Mouse (Mus musculus) hindbrain, postnatal 0 days (tissue): ENCODE measurements at regions not wholly inside any gene's neighbourhood (a gene's known extent, or its start where the extent isn't known, plus 50 kb on each side); places are given as distances from the start of the nearest gene placed in this dataset.

ENCODE experiments used
- ATAC-seq: fragments of 200-750 bp; cut with Nextera tagmentation; 2 replicates; pipeline ENCODE4 v1.8.0; 2017; ENCODE audit warnings: mild to moderate bottlenecking, moderate TSS enrichment, moderate library complexity
- DNase-seq: peaks from one replicate; pipeline ENCODE4 v3.0.0-alpha.2; 2015; ENCODE audit warnings: low spot score
- H3K27ac ChIP-seq: fragments of 300-500 bp; sonication (generic); 2 replicates; pipeline ENCODE4 v1.5.1; 2014; ENCODE audit warnings: mild to moderate bottlenecking
- H3K27me3 ChIP-seq: fragments of 300-500 bp; sonication (generic); 2 replicates; pipeline ENCODE4 v1.6.1; 2014; ENCODE audit warnings: low read length, mixed read lengths; ENCODE audit not compliant: insufficient read depth
- H3K36me3 ChIP-seq: fragments of 300-500 bp; sonication (generic); 2 replicates; pipeline ENCODE4 v1.6.1; 2014; ENCODE audit warnings: low read length, mixed read lengths; ENCODE audit not compliant: insufficient read depth
- H3K4me1 ChIP-seq: fragments of 300-500 bp; sonication (generic); 2 replicates; pipeline ENCODE4 v1.6.1; 2014; ENCODE audit warnings: antibody characterized with exemption, low read length, mixed read lengths; ENCODE audit not compliant: insufficient read depth
- H3K4me2 ChIP-seq: fragments of 300-500 bp; sonication (generic); 2 replicates; pipeline ENCODE4 v1.6.1; 2014; ENCODE audit warnings: low read depth, mild to moderate bottlenecking, low read length, moderate library complexity, mixed read lengths
- H3K4me3 ChIP-seq: fragments of 300-500 bp; sonication (generic); 2 replicates; pipeline ENCODE4 v1.5.1; 2014; ENCODE audit warnings: low read length
- H3K9ac ChIP-seq: fragments of 300-500 bp; sonication (generic); replicated peaks from 2 replicates; pipeline ENCODE4 v1.6.1; 2014; ENCODE audit warnings: mild to moderate bottlenecking, low read length, moderate library complexity, mixed read lengths
- H3K9me3 ChIP-seq: fragments of 300-500 bp; sonication (generic); 2 replicates; pipeline ENCODE4 v1.6.1; 2016; ENCODE audit warnings: low read length, mixed read lengths
- CTCF ChIP-seq: IDR thresholded peaks from 2 replicates; pipeline ENCODE4 v1.5.1; 2016; ENCODE audit warnings: antibody characterized with exemption, control low read depth, low read depth
- WGBS: fragments of 180-500 bp; shearing (Covaris S2); extraction: QIAGEN DNeasy Blood & Tissue Kit; methylation state at CpG from one replicate; pipeline ENCODE4 v1.1.7; 2014; 5-methylcytosine and 5-hydroxymethylcytosine counted together

GRCm38 (mm10) chr15:62477779-62478178 lies 1367.2 kb downstream of the Gsdmc2 start:
- 83% methylated on average over 2 of the region's 2 CpGs for WGBS
- no peak overlapping the region for H3K4me3 ChIP-seq
- ATAC-seq, result no peak

GRCm38 (mm10) chr15:62476452-62476851 lies 1368.5 kb downstream of the Gsdmc2 start:
- DNase-seq, result no peak
- no peak for ATAC-seq
- TF ChIP-seq CTCF, result no peak
- no peaks in the 10 kb centered on the region for H3K27me3 ChIP-seq
- H3K36me3 ChIP-seq, result no peaks in the 10 kb centered on the region
- no peak overlapping the region for H3K4me3 ChIP-seq
- H3K27ac ChIP-seq, result no peak overlapping the region
- no peak overlapping the region for H3K9ac ChIP-seq
- no peaks in the 10 kb centered on the region for H3K9me3 ChIP-seq
- no peaks in the 10 kb centered on the region for H3K4me1 ChIP-seq
- WGBS, result 76% methylated on average over 4 of the region's 4 CpGs
- H3K4me2 ChIP-seq, result no peak overlapping the region

More at GRCm38 (mm10) chr15:62477779-62478178, 1367.2 kb downstream of the Gsdmc2 start:
- Histone ChIP-seq H3K36me3 (no peaks in the 10 kb centered on the region), H3K9me3 (no peaks in the 10 kb centered on the region), H3K4me1 (no peaks in the 10 kb centered on the region), H3K27ac (no peak overlapping the region), H3K27me3 (no peaks in the 10 kb centered on the region), H3K4me2 (no peak overlapping the region), H3K9ac (no peak overlapping the region)
- DNase-seq, result no peak
- no peak for TF ChIP-seq CTCF

GRCm38 (mm10) chr15:62470683-62471331 lies 1374.2 kb downstream of the Gsdmc2 start:
- ATAC-seq (0 out of 2 replicates have a peak, but pooled peaks have one; percentile 40), DNase-seq (no peak)
- no peak overlapping the region for H3K9ac ChIP-seq
- no peaks in the 10 kb centered on the region for H3K9me3 ChIP-seq
- H3K4me2 ChIP-seq, result no peak overlapping the region
- no peaks in the 10 kb centered on the region for H3K27me3 ChIP-seq
- TF ChIP-seq CTCF, result no peak
- H3K27ac ChIP-seq, result no peak overlapping the region
- 37% methylated on average over 7 of the region's 7 CpGs for WGBS
- no peaks in the 10 kb centered on the region for H3K36me3 ChIP-seq
- no peaks in the 10 kb centered on the region for H3K4me1 ChIP-seq
- H3K4me3 ChIP-seq, result no peak overlapping the region

GRCm38 (mm10) chr15:62468076-62468475 lies 1376.9 kb downstream of the Gsdmc2 start:
- H3K9ac ChIP-seq, result no peak overlapping the region
- H3K4me1 ChIP-seq, result no peaks in the 10 kb centered on the region
- no peaks in the 10 kb centered on the region for H3K9me3 ChIP-seq
- H3K27me3 ChIP-seq, result no peaks in the 10 kb centered on the region
- no peak overlapping the region for H3K27ac ChIP-seq
- H3K4me2 ChIP-seq, result no peak overlapping the region
- ATAC-seq, result no peak
- no peaks in the 10 kb centered on the region for H3K36me3 ChIP-seq
- WGBS, result 64% methylated on average over 3 of the region's 3 CpGs
- no peak for TF ChIP-seq CTCF
- no peak overlapping the region for H3K4me3 ChIP-seq
- peak; percentile 18 for DNase-seq

- ATAC-seq (no peak), DNase-seq (no peak)
- TF ChIP-seq CTCF, result no peak
Observed at GRCm38 (mm10) chr15:62466856-62467255, 1378.1 kb downstream of the Gsdmc2 start.

GRCm38 (mm10) chr15:62465026-62465839 lies 1379.7 kb downstream of the Gsdmc2 start:
- Histone ChIP-seq H3K9ac (no peak overlapping the region), H3K4me3 (no peak overlapping the region), H3K9me3 (no peaks in the 10 kb centered on the region), H3K4me1 (no peaks in the 10 kb centered on the region), H3K4me2 (no peak overlapping the region), H3K36me3 (no peaks in the 10 kb centered on the region), H3K27me3 (no peaks in the 10 kb centered on the region), H3K27ac (no peak overlapping the region)
- peak; percentile 41 for TF ChIP-seq CTCF
- 59% methylated on average over 6 of the region's 6 CpGs for WGBS
- no peak for ATAC-seq
- no peak for DNase-seq

More at GRCm38 (mm10) chr15:62466856-62467255, 1378.1 kb downstream of the Gsdmc2 start:
- H3K4me2 ChIP-seq, result no peak overlapping the region
- no peak overlapping the region for H3K9ac ChIP-seq
- H3K27me3 ChIP-seq, result no peaks in the 10 kb centered on the region
- H3K36me3 ChIP-seq, result no peaks in the 10 kb centered on the region
- H3K9me3 ChIP-seq, result no peaks in the 10 kb centered on the region
- no peaks in the 10 kb centered on the region for H3K4me1 ChIP-seq
- H3K27ac ChIP-seq, result no peak overlapping the region
- no peak overlapping the region for H3K4me3 ChIP-seq

GRCm38 (mm10) chr15:62462698-62463097 lies 1382.3 kb downstream of the Gsdmc2 start:
- no peak for TF ChIP-seq CTCF
- Histone ChIP-seq H3K4me1 (no peaks in the 10 kb centered on the region), H3K9ac (no peak overlapping the region), H3K9me3 (no peaks in the 10 kb centered on the region), H3K36me3 (no peaks in the 10 kb centered on the region), H3K27ac (no peak overlapping the region), H3K4me2 (no peak overlapping the region), H3K27me3 (no peaks in the 10 kb centered on the region), H3K4me3 (no peak overlapping the region)
- ATAC-seq (peak; percentile 81), DNase-seq (peak; percentile 75)
- 19% methylated on average over 3 of the region's 3 CpGs for WGBS
